Mouse (Mus musculus) c-Kit-positive CD71-positive TER-119-positive erythroid progenitor cells, embryonic 14.5 days (primary cell): Measurements from ENCODE around the gene Gm20911.
"Not testable (repeated sequence)": the region's sequence is repeated elsewhere in the genome, so short reads cannot be mapped to it uniquely, and the experiment has no call there.

ENCODE experiments used
- DNase-seq: peaks from one replicate; pipeline ENCODE4 v3.0.0-alpha.2; 2013; ENCODE audit warnings: low spot score

Gene Gm20911

DNA sequence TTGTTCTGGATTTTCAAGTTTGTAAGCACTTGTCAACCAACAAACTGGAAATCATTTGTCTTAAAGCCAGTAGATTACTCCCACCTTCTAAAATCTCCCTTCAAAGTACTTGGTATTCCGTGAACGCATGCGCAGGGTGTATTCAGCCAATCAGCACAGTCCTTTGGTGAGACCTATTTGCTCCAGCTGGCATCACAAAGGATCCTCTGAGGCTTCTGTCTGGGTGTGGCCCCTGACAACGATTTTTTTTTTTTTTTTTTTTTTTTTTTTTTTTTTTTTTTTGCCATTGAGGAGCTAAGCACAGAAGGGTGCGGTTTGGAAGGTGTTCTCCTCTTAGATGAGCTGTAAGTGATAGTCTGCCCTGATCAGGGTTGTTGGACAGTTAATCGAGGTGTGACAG is at the start of gene Gm20911:
TSS of gene Gm20911 (plus strand) at position 301 of the 400 bp plus-strand sequence.
- not testable (repeated sequence) for DNase-seq
